Mouse (Mus musculus): ENCODE measurements at regions not wholly inside any gene's neighbourhood (a gene's known extent, or its start where the extent isn't known, plus 50 kb on each side); places are given as distances from the start of the nearest gene placed in this dataset.

- DNase-seq (ENCODE audit: extremely low read depth, low read depth, low spot score), result no peak
Observed at GRCm38 (mm10) chr4:56620628-56621027, 119.2 kb upstream of the Gm26657 start.

GRCm38 (mm10) chr4:56619803-56620202 is 120.1 kb upstream of the Gm26657 start:
- no peak for DNase-seq (ENCODE audit: extremely low read depth, low read depth, low spot score)

DNA sequence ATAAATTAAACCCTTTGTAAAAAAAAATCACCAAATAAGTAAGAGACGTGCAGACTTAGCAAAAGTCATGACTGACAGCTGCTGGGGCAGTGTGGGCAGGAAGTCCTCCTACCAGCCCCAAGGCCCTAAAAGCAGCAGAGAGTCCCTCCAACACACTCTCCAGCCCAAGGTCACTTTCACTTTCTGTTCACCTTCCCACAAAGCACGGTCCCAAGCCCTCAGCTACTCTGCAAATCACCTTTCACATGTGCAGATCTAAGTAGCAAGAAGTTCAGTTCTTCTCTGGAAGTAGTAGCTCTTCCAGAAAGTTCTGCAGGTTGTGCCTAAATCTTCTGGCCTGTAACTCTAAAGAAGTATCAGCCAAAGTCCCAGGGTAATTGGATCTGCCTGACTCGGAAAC is 120.8 kb upstream of the Gm26657 start:
- no peak for DNase-seq (ENCODE audit: extremely low read depth, low read depth, low spot score)

GRCm38 (mm10) chr4:56618433-56618832 is 121.4 kb upstream of the Gm26657 start:
- no peak for DNase-seq (ENCODE audit: extremely low read depth, low read depth, low spot score)

GRCm38 (mm10) chr4:56617661-56618360 is 122.1 kb upstream of the Gm26657 start:
- no peak for DNase-seq (ENCODE audit: extremely low read depth, low read depth, low spot score)

- no peak for DNase-seq (ENCODE audit: extremely low read depth, low read depth, low spot score)
Observed at GRCm38 (mm10) chr4:56612325-56612724, 127.5 kb upstream of the Gm26657 start.

GRCm38 (mm10) chr4:56611751-56612150 is 128.1 kb upstream of the Gm26657 start:
- no peak for DNase-seq (ENCODE audit: extremely low read depth, low read depth, low spot score)

DNA sequence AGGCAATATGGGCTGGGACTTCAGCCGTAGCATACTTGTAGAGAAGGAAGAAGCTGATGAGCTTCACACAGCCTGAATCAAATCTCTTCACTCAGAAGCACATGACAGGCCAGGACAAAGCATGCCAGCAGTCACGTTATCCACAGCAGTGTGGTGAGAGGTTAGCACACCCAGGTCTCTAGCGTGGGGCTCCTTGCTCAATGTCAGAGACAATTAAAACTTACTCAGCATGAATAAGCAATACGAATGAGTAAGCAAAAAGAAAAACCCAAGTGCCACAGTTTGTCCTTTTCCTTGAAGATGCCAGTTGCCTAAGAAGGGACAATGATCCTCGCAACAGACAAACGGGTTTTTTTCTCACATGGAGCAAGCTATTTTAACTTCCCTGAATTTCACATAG is 129.6 kb upstream of the Gm26657 start:
- no peak for DNase-seq (ENCODE audit: extremely low read depth, low read depth, low spot score)

DNA sequence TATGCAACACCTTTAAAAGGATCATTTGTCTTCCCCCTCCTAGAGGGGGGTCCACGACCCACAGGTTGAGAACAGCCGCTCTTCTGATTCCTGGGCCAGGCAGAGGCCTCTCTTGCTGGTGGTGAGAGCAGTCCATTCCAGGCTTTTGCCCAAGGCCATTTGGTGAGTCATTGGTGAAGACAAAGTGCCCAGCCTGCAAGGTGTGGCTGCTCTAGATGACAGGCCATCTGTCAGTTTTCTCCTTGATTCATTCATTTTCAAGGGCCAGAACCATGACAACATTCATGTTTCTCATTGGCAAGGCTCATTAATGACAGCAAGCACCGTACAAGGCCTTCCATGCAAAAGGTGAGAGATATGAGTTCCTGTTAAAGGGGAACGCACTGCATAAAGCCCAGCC is 131.2 kb upstream of the Gm26657 start:
- no peak for DNase-seq (ENCODE audit: extremely low read depth, low read depth, low spot score)

GRCm38 (mm10) chr4:56598398-56598797 is 141.5 kb upstream of the Gm26657 start:
- no peak for DNase-seq (ENCODE audit: extremely low read depth, low read depth, low spot score)

GRCm38 (mm10) chr4:56597931-56598330 is 141.9 kb upstream of the Gm26657 start:
- no peak for DNase-seq (ENCODE audit: extremely low read depth, low read depth, low spot score)

- no peak for DNase-seq (ENCODE audit: extremely low read depth, low read depth, low spot score)
Observed at GRCm38 (mm10) chr4:56582405-56582804, 157.5 kb upstream of the Gm26657 start.

DNA sequence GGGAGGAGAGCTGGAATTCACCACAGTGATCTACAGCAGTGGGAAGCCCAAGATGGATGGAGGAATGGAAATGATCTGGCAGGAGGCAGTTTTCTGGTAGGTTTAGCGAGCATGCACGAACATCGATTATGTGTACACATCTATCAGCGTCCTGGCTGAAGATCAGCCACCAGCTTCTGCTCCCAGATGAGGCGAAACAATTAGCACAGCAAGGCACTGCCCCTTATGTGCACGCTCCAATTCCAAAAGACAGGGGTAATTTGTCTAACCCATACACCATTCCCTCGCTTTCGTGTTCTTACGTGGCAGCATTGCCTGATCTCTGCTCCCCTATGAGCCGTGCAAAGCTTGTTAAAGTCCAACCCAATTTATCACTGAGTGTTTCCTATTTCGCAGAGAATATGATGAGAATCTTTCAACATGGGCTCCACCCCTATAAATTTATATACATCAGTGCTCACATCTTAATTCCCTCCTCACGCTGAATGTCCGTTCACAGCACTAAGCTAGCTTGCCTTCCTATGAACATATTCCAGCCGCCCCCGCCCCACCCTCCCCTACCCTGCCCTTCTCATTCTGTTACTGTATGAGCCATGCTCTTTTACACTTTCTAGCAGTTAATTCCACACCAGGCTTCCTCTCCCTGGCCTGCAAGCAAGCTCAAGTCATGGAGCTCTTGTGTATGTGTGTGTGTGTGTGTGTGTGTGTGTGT is 162.9 kb upstream of the Gm26657 start:
- DNase-seq (ENCODE audit: extremely low read depth, low read depth, low spot score), result no peak

DNA sequence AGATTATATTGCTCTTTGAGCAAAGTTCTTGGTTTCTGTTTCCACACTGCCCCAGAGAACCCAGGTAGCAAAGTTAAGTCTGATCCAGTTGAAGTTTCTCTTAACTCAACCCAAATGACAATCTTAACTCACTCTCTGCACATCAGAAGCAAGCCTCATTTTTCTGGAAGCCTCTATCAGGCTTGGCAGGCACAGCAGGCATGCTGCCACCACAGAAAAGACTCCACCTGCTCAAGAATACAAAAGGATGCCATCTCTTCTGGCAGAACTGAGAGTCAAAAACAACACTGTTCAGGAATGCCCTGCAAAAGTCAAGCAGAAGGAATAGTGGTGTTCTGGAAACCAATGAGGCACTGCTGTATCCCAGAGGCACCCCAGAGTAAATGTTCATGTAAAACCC is 187.7 kb upstream of the Gm26657 start:
- no peak for DNase-seq (ENCODE audit: extremely low read depth, low read depth, low spot score)

- no peak for DNase-seq (ENCODE audit: extremely low read depth, low read depth, low spot score)
Observed at GRCm38 (mm10) chr4:56533344-56533985, 206.4 kb upstream of the Gm26657 start.

DNA sequence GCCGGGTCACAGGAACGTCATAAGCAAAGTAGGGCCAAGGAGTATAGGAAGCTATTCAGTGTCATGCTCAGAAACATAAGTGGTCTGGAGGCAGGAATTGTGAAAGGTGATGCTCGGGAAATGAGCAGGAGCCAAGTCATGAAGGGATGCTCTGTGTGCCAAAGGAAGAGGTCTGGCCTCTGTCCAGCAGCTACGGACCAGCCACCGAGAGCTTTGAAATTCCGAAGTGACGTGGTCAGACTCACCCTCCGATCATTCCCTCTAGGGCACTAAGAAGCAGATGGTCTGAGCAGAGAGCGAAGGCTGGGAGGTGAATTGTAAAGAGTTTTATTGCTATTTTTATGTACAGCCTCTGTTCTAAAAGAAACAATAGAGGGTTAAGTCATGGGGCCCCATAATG is 206.9 kb upstream of the Gm26657 start:
- DNase-seq (ENCODE audit: extremely low read depth, low read depth, low spot score), result no peak

- no peak for DNase-seq (ENCODE audit: extremely low read depth, low read depth, low spot score)
Observed at GRCm38 (mm10) chr4:56528571-56528970, 211.3 kb upstream of the Gm26657 start.

DNA sequence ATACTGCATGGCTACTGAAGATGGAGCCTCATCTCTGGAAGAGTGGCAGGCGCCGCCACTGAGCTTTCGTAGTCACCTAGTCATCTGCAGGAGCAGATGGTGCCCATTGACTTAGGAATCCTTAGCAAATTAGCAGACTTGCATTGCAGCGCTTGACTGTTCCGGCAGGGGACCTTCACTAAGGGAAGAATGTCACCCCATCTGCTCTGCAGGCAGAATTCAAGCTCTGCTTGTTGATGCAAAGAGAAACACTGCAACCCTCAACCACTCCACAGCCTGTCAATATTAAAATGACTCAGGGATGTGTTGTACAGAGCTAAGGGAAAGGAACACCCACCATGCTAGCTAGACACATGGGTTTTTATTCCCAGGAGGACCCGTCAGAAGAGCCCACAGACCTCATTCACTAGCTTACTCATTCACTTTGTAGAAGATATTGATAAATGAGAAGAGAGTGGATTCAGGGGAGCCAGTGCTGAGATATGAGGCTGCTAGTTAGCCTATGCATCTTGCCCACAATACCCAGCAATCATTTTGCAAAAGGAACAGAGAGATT is 215.4 kb upstream of the Gm26657 start:
- no peak for DNase-seq (ENCODE audit: extremely low read depth, low read depth, low spot score)

GRCm38 (mm10) chr4:56507770-56508169 is 232.1 kb upstream of the Gm26657 start:
- no peak for DNase-seq (ENCODE audit: extremely low read depth, low read depth, low spot score)

DNA sequence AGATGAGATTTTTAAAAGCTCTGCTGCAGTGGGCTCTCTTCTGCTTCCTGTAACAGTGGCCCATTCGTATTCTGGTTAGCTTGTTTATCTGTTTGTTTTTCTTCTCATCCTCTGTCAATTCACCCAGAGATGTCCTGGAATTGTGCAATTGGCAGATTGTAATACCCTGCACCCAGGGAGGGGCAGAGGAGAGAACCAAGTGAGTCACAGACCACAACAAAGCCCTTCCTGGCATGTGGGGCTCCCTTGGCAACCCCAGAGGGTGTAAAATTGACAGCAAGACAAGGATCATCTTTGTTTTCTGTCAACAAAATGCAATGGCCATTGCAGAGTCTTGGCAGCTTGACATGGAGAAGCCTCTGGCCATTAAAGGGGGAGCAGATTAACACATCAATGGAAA is 233.1 kb upstream of the Gm26657 start:
- no peak for DNase-seq (ENCODE audit: extremely low read depth, low read depth, low spot score)

- no peak for DNase-seq (ENCODE audit: extremely low read depth, low read depth, low spot score)
Observed at GRCm38 (mm10) chr4:56506067-56506466, 233.8 kb upstream of the Gm26657 start.

Measured in fat pad, adult 2 months (tissue).